Mouse (Mus musculus) C2C12 (cell line): ENCODE results near the gene Bst1. TPM values are rescaled to one million over a fixed set of nuclear protein-coding genes. Genes with fewer than 3 reads are reported as not detected.

Experiments
- H3K27me3 ChIP-seq: one replicate; pipeline ENCODE4 v1.6.1; 2011; ENCODE audit not compliant: control insufficient read depth, insufficient read depth, insufficient read length
- H3K36me3 ChIP-seq: one replicate; pipeline ENCODE4 v1.6.1; 2011; ENCODE audit not compliant: control insufficient read depth, insufficient read depth
- H3K4me3 ChIP-seq: one replicate; pipeline ENCODE4 v1.5.1; 2011; ENCODE audit warnings: mild to moderate bottlenecking, control low read depth; ENCODE audit not compliant: poor library complexity, insufficient read depth, severe bottlenecking
- H3K79me2 ChIP-seq: one replicate; pipeline ENCODE4 v1.6.1; 2011; ENCODE audit not compliant: control insufficient read depth, insufficient read depth
- H3K79me3 ChIP-seq: one replicate; pipeline ENCODE4 v1.6.1; 2011; ENCODE audit warnings: low read depth, control low read depth
- H3ac ChIP-seq: one replicate; pipeline ENCODE3; 2011; ENCODE audit warnings: low read depth; ENCODE audit not compliant: control insufficient read depth, insufficient read length
- CEBPB ChIP-seq: IDR thresholded peaks from one replicate; pipeline ENCODE4 v1.6.1; 2011; ENCODE audit warnings: low read depth, mild to moderate bottlenecking, control low read depth, moderate library complexity
- CTCF ChIP-seq: IDR thresholded peaks from one replicate; pipeline ENCODE4 v1.5.1; 2011; ENCODE audit not compliant: control insufficient read depth, insufficient read depth, insufficient read length
- FOSL1 ChIP-seq: IDR thresholded peaks from one replicate; pipeline ENCODE4 v1.8.0; 2011; ENCODE audit warnings: mild to moderate bottlenecking, low read length; ENCODE audit not compliant: poor library complexity, insufficient read depth, severe bottlenecking
- MAX ChIP-seq: IDR thresholded peaks from one replicate; pipeline ENCODE4 v1.6.1; 2011; ENCODE audit warnings: mild to moderate bottlenecking, control low read depth
- MYOD1 ChIP-seq: IDR thresholded peaks from one replicate; pipeline ENCODE4 v1.6.1; 2011; ENCODE audit warnings: low read depth; ENCODE audit not compliant: control insufficient read depth, insufficient read length
- MYOG ChIP-seq: IDR thresholded peaks from one replicate; pipeline ENCODE4 v1.6.1; 2011; ENCODE audit not compliant: control insufficient read depth, insufficient read length; ENCODE audit errors: extremely low read depth
- USF1 ChIP-seq: IDR thresholded peaks from one replicate; pipeline ENCODE4 v1.6.1; 2011; ENCODE audit warnings: low read depth, mild to moderate bottlenecking, control low read depth, moderate library complexity
- polyA plus RNA-seq: library from polyadenylated mRNA; unstranded; fragments of >200 nt; fragmentation: generic; extraction: Trizol; gene quantifications from one replicate; pipeline ENCODE4 v1.2.1, GENCODE M21; 2012; ENCODE audit warnings: missing spikeins

Bst1 gene
- polyA plus RNA-seq, 1 experiment, result not detected

- Histone ChIP-seq H3K4me3 (no peak within 1 kb of the TSS), H3K36me3 (no peaks in the 10 kb centered on the region), H3K79me3 (no peaks in the 10 kb centered on the region), H3K79me2 (no peaks in the 10 kb centered on the region), H3K27me3 (no peaks in the 10 kb centered on the region), H3ac (no peak within 1 kb of the TSS)
- no peak for TF ChIP-seq CEBPB
- no peak for TF ChIP-seq MYOG
- no peak for TF ChIP-seq MAX
- TF ChIP-seq FOSL1, result no peak
- TF ChIP-seq USF1, result no peak
These were observed 2.9 kb downstream of the Bst1 start, which contains the start of gene Fbxl5 for GRCm38 (mm10) chr5:43821538-43821937. TSS of gene Fbxl5 (minus strand) at chr5:43821638.

- TF ChIP-seq CTCF, result no peak
- TF ChIP-seq MYOD1, result no peak
- TF ChIP-seq USF1, result no peak
- no peak for TF ChIP-seq FOSL1
- TF ChIP-seq CEBPB, result no peak
- no peak for TF ChIP-seq MYOG
- TF ChIP-seq MAX, result no peak
- no peaks in the 10 kb centered on the region for H3K79me2 ChIP-seq
- H3ac ChIP-seq, result no peak overlapping the region
- no peaks in the 10 kb centered on the region for H3K27me3 ChIP-seq
- H3K79me3 ChIP-seq, result no peaks in the 10 kb centered on the region
- H3K4me3 ChIP-seq, result no peak overlapping the region
- no peaks in the 10 kb centered on the region for H3K36me3 ChIP-seq
These were observed 3.5 kb downstream of the Bst1 start for GRCm38 (mm10) chr5:43822199-43822598.

GRCm38 (mm10) chr5:43822824-43823223 lies 4.1 kb downstream of the Bst1 start:
- TF ChIP-seq FOSL1, result no peak
- no peak for TF ChIP-seq MYOD1
- Histone ChIP-seq H3K79me2 (no peaks in the 10 kb centered on the region), H3ac (no peak overlapping the region), H3K4me3 (no peak overlapping the region), H3K36me3 (no peaks in the 10 kb centered on the region), H3K79me3 (no peaks in the 10 kb centered on the region), H3K27me3 (no peaks in the 10 kb centered on the region)

GRCm38 (mm10) chr5:43824580-43824979 lies 5.9 kb downstream of the Bst1 start:
- no peak for TF ChIP-seq MYOG
- no peak for TF ChIP-seq MAX
- no peak for TF ChIP-seq CEBPB
- TF ChIP-seq USF1, result no peak
- TF ChIP-seq CTCF, result no peak
- no peak for TF ChIP-seq MYOD1
- no peak for TF ChIP-seq FOSL1
- no peaks in the 10 kb centered on the region for H3K36me3 ChIP-seq

GRCm38 (mm10) chr5:43826883-43827282 lies 8.2 kb downstream of the Bst1 start:
- H3K4me3 ChIP-seq, result no peak overlapping the region
- TF ChIP-seq USF1, result no peak
- no peak for TF ChIP-seq MYOG
- TF ChIP-seq MAX, result no peak
- TF ChIP-seq CTCF, result no peak
- no peak for TF ChIP-seq MYOD1
- no peak for TF ChIP-seq CEBPB
- no peak for TF ChIP-seq FOSL1
- no peaks in the 10 kb centered on the region for H3K79me2 ChIP-seq
- no peaks in the 10 kb centered on the region for H3K79me3 ChIP-seq
- H3K36me3 ChIP-seq, result no peaks in the 10 kb centered on the region
- H3ac ChIP-seq, result no peak overlapping the region
- H3K27me3 ChIP-seq, result no peaks in the 10 kb centered on the region

More at GRCm38 (mm10) chr5:43824580-43824979, 5.9 kb downstream of the Bst1 start:
- Histone ChIP-seq H3K79me2 (no peaks in the 10 kb centered on the region), H3K4me3 (no peak overlapping the region), H3K79me3 (no peaks in the 10 kb centered on the region), H3K27me3 (no peaks in the 10 kb centered on the region), H3ac (no peak overlapping the region)

GRCm38 (mm10) chr5:43827366-43827765 lies 8.7 kb downstream of the Bst1 start:
- TF ChIP-seq USF1 (no peak), MAX (no peak), CEBPB (no peak), MYOG (no peak), CTCF (no peak), FOSL1 (no peak), MYOD1 (no peak)
- no peaks in the 10 kb centered on the region for H3K79me2 ChIP-seq
- H3ac ChIP-seq, result no peak overlapping the region
- no peaks in the 10 kb centered on the region for H3K79me3 ChIP-seq
- H3K4me3 ChIP-seq, result no peak overlapping the region
- no peaks in the 10 kb centered on the region for H3K36me3 ChIP-seq
- no peaks in the 10 kb centered on the region for H3K27me3 ChIP-seq
